Mouse (Mus musculus): ENCODE measurements around the gene Tssc4. TPM values are rescaled to one million over a fixed set of nuclear protein-coding genes. Genes with fewer than 3 reads are reported as not detected.

The Tssc4 gene
- polyA plus RNA-seq, 1 experiment from 2014 or later = 91.7 TPM

DNA sequence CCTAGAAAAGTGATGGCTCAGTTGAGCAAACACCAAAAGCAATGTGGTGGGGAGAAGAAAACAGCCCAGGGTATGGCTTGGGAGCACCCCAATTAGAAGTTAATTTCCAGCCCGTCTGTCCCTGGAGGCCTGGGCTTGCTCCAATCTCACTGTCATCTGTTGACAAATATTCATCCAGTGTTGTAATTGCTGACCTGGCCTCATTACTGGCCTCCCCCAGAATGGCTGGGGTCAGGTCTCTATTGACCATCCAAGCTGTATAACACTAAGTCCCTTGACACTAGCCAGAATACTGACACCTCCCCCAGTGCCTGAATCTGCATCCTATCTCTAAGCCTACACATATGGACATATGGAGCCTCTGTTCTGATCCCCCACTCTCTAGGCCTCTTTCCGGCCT is 8.3 kb downstream of the Tssc4 start:
- Histone ChIP-seq H3K4me3 (no peak overlapping the region), H3K27me3 (replicated peaks) (no peaks in the 10 kb centered on the region), H3K9ac (no peak overlapping the region), H3K27ac (no peak overlapping the region), H3K36me3 (no peaks in the 10 kb centered on the region), H3K4me2 (replicated peaks) (no peak overlapping the region), H3K9me3 (no peaks in the 10 kb centered on the region), H3K4me1 (no peaks in the 10 kb centered on the region)
- 81% methylated on average over 2 of the region's 2 CpGs for WGBS
- no peak for ATAC-seq (ENCODE audit: low FRiP score, low read depth)

DNA sequence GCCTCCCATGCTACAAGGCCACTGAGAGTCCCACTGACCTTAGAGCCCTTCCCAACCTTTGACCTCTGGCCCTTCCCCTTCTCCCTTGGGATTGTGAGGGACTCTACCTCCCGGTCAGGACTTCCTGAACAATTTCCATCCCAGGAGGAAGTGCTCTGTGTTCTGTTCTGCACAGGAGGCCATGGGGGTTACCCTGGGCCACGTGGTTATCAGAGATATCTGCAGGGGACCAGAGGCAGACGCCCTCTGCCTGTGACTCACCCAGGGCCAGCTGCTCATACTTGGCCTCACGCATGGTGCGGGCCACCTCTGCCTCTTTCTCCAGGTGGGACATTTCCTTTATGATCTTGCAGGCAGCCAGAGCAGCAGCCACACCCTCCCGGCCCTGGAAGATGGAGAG is 13.0 kb downstream of the Tssc4 start:
- 0 out of 2 replicates have a peak overlapping the region, but pooled peaks have one; percentile 13 for H3K9ac ChIP-seq
- no peak overlapping the region for H3K27ac ChIP-seq
- no peaks in the 10 kb centered on the region for H3K36me3 ChIP-seq
- H3K9me3 ChIP-seq = no peaks in the 10 kb centered on the region
- WGBS = 70% methylated on average over 6 of the region's 6 CpGs
- no peak overlapping the region for H3K4me2 ChIP-seq (replicated peaks)
- no peak overlapping the region for H3K4me3 ChIP-seq
- H3K4me1 ChIP-seq = peaks cover 4% of the 10 kb centered on the region; the same call in 1 of the 2 replicates
- no peaks in the 10 kb centered on the region for H3K27me3 ChIP-seq (replicated peaks)
- ATAC-seq (ENCODE audit: low FRiP score, low read depth) = no peak

DNA sequence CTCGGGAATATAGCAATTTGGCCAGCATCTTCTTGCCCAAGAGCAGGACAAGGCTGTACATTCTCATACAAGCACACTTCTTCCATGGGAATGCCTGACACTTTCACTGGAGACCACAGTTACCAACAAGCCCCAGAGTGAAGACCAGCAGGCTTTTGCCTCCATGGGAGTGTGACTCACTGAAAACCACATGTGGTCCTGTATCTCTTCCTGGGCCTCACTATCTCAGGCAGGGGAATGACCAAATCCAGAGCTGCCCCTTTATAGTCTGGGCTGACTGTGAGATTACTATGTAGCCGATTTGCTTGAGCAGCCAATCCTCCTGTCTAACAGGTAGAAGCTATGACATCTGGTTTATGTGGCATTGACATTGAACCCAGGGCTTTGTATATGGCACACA is 14.7 kb downstream of the Tssc4 start:
- 85% methylated on average over 2 of the region's 2 CpGs for WGBS
- Histone ChIP-seq H3K27ac (no peak overlapping the region), H3K9me3 (no peaks in the 10 kb centered on the region), H3K36me3 (no peaks in the 10 kb centered on the region), H3K9ac (no peak overlapping the region), H3K27me3 (replicated peaks) (no peaks in the 10 kb centered on the region), H3K4me3 (no peak overlapping the region), H3K4me1 (peaks cover 10% of the 10 kb centered on the region; the same call in 1 of the 2 replicates), H3K4me2 (replicated peaks) (no peak overlapping the region)
- ATAC-seq (ENCODE audit: low FRiP score, low read depth) = no peak

DNA sequence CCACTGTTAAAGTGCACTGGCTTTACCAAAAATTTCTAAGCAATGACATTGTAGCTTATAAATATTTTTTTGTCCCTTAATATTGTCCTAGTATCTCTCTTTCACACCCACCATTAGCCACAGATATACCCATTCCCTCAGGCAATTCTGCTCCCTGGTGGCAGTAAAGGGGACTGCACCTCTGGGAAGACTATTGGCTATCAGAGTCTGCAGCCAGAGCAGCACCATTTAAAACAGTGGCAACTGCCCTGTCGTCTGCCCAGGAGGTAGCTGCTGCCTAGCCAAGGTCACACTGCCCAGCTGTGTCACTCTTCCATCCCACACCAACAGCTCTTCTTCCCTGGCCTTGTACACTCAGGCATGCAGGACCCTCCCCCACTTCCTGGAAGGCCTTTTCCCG is 17.3 kb downstream of the Tssc4 start:
- ATAC-seq (ENCODE audit: low FRiP score, low read depth) = no peak
- Histone ChIP-seq H3K9me3 (no peaks in the 10 kb centered on the region), H3K4me1 (peaks cover 10% of the 10 kb centered on the region; the same call in 1 of the 2 replicates), H3K4me2 (replicated peaks) (no peak overlapping the region), H3K36me3 (no peaks in the 10 kb centered on the region), H3K27ac (no peak overlapping the region), H3K27me3 (replicated peaks) (no peaks in the 10 kb centered on the region; the same call in 1 of the 2 replicates), H3K9ac (no peak overlapping the region), H3K4me3 (no peak overlapping the region)
- WGBS = 53% methylated on average over 2 of the region's 2 CpGs

DNA sequence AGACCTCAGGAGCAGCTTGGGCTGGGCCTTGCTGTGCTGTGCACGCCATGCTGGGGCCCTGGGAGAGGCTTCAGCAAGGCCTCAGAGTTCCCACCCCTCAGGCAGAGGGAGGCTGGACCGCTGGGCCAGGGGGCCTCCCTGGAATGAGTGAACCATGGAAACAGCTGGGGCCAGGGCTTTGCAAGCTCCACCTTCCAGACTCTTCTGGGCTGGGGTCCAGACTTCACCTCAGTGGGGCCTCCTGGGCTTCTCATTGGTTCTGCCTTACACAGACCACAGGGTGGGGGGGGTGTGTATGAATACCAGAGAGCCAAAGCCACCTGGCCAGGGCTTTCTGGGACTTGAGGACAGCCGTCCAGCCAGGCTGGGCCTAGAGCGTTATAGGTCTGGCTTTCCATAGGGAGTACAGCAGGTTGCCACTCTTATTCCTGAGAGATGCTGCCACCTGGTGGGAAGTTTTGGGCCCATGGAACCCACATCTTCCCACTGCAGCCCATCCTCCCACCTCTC is 18.1 kb downstream of the Tssc4 start:
- Histone ChIP-seq H3K27ac (no peak overlapping the region), H3K4me1 (peaks cover 10% of the 10 kb centered on the region; the same call in 1 of the 2 replicates), H3K36me3 (no peaks in the 10 kb centered on the region), H3K4me2 (replicated peaks) (no peak overlapping the region), H3K9me3 (no peaks in the 10 kb centered on the region), H3K9ac (no peak overlapping the region), H3K27me3 (replicated peaks) (no peaks in the 10 kb centered on the region; the same call in 1 of the 2 replicates), H3K4me3 (no peak overlapping the region)
- ATAC-seq (ENCODE audit: low FRiP score, low read depth) = peak; percentile 58
- WGBS = 40% methylated on average over 4 of the region's 4 CpGs

DNA sequence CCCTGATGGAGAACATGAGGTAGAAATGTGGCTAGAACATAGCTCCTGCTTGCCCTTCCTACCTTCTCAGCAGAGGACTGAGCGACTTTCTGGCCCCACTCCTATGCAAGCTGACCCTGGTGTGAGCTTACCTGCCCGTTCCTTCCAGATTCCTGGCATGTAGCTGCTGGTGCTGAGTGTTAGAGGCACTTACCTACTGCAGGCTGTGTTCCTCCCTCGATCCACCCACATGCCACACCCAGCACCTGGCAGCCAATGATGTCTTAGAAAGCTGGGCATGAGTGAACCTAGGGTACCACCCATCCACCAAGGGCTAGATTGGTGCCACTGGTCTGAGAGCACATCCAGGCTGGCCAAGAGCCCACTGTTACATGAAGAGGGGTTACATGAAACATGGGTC is 24.8 kb downstream of the Tssc4 start:
- H3K36me3 ChIP-seq = no peaks in the 10 kb centered on the region
- H3K27ac ChIP-seq = no peak overlapping the region
- ATAC-seq (ENCODE audit: low FRiP score, low read depth) = no peak
- H3K9me3 ChIP-seq = no peaks in the 10 kb centered on the region
- no peaks in the 10 kb centered on the region for H3K4me1 ChIP-seq
- 67% methylated on average over 3 of the region's 3 CpGs for WGBS
- H3K27me3 ChIP-seq (replicated peaks) = no peaks in the 10 kb centered on the region; the same call in 1 of the 2 replicates
- no peak overlapping the region for H3K9ac ChIP-seq
- H3K4me2 ChIP-seq (replicated peaks) = no peak overlapping the region
- H3K4me3 ChIP-seq = no peak overlapping the region

DNA sequence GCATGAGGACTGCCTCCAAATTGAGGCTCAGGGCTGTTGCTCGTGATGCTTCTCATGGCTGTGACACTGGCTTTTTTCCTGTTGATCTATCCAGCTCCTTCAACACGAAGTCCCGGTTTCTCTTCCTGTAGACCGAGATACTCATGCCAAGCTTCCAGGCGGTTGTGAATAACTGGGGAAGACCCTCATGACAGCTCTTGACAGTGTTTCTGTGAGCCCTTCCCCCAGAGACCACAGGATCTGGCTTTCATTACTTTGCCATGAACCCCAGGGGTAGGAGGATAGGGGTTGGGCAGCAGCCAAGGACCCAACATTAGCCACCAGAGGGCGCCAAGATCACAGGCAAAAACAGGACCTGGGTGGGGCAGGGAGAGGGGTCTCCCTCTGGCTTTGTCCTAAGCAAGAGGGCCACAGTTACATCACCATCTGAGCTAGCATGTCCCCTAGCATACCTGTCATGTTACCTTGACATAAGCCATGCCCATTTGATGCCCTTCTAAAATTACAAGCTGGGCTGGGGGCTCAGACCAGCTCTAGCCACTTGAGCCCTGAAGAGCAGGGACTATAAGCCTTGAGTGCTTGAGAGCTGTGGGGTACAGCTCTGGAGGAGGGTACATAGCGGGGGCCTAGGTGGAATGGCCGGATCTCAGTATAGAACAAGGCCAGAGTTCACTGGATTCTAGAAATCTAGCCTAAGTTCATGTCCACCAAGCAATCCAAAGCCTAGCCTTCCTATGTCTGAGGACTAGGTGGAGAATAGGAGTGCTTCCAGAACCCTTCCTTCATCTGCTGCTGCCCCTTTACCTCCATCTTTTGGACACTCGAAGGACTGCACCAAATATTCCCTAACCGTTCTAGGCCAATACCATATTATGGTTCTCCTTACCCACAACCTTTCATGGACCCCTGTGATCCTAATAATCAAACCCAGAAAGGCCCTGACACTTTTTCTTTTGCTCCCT is 25.8 kb downstream of the Tssc4 start, which contains the start of gene Trpm5:
Trpm5 (minus strand) TSS at position 51 of the 962 bp plus-strand sequence.
- no peaks in the 10 kb centered on the region for H3K4me1 ChIP-seq
- ATAC-seq (ENCODE audit: low FRiP score, low read depth) = no peak
- no peaks in the 10 kb centered on the region for H3K9me3 ChIP-seq
- no peak within 1 kb of the TSS for H3K9ac ChIP-seq
- no peak within 1 kb of the TSS for H3K27ac ChIP-seq
- H3K4me3 ChIP-seq = no peak within 1 kb of the TSS
- H3K36me3 ChIP-seq = no peaks in the 10 kb centered on the region
- WGBS = 51% methylated on average over 10 of the region's 10 CpGs
- H3K4me2 ChIP-seq (replicated peaks) = no peak within 1 kb of the TSS
- no peaks in the 10 kb centered on the region; the same call in 1 of the 2 replicates for H3K27me3 ChIP-seq (replicated peaks)

DNA sequence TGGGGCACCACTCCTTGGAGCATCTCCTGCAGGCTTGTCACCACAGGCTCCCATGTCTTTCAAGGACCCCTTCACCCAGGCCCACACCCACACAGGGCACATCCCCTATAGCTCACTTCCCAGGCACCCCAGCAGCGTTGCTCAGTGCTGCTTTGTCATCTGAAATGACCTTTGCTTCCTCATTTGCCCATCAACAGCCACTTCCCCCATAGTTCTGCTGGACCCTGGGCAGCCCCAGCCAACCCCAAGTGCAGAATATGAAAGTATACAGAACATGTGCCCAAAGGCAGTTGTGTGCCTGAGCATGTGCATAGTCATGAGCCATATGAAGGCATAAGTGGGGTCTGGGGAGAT is 26.5 kb downstream of the Tssc4 start:
- Histone ChIP-seq H3K4me3 (no peak overlapping the region), H3K4me2 (replicated peaks) (no peak overlapping the region), H3K36me3 (no peaks in the 10 kb centered on the region), H3K9me3 (no peaks in the 10 kb centered on the region), H3K27ac (no peak overlapping the region), H3K27me3 (replicated peaks) (no peaks in the 10 kb centered on the region), H3K9ac (no peak overlapping the region), H3K4me1 (no peaks in the 10 kb centered on the region)
- WGBS = 65% methylated on average over 1 of the region's 1 CpGs
- ATAC-seq (ENCODE audit: low FRiP score, low read depth) = no peak

DNA sequence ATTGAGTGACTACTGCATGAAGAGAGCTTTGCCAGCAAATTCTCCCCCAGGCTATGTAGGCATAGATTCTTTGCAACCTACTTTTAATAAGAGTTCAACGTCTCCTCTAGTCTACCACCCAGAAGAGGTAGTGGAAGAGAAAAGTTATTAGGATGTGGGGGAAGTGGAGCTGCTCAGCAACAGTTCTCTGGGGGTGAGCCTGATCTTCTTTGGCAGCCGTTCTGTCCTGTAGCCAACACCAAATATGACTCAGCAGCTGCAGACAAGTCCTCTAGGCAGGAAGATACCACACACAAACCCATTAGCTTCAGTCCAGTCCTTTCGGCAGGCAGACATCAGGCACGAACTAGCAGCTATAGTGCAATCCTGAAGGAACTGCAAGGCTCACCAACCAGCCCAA is 31.7 kb downstream of the Tssc4 start:
- Histone ChIP-seq H3K9me3 (no peaks in the 10 kb centered on the region), H3K4me2 (replicated peaks) (no peak overlapping the region), H3K27ac (no peak overlapping the region), H3K9ac (no peak overlapping the region), H3K27me3 (replicated peaks) (peaks cover 11% of the 10 kb centered on the region), H3K36me3 (no peaks in the 10 kb centered on the region), H3K4me1 (no peaks in the 10 kb centered on the region), H3K4me3 (no peak overlapping the region)
- no peak for ATAC-seq (ENCODE audit: low FRiP score, low read depth)
- WGBS = 81% methylated on average over 4 of the region's 4 CpGs

DNA sequence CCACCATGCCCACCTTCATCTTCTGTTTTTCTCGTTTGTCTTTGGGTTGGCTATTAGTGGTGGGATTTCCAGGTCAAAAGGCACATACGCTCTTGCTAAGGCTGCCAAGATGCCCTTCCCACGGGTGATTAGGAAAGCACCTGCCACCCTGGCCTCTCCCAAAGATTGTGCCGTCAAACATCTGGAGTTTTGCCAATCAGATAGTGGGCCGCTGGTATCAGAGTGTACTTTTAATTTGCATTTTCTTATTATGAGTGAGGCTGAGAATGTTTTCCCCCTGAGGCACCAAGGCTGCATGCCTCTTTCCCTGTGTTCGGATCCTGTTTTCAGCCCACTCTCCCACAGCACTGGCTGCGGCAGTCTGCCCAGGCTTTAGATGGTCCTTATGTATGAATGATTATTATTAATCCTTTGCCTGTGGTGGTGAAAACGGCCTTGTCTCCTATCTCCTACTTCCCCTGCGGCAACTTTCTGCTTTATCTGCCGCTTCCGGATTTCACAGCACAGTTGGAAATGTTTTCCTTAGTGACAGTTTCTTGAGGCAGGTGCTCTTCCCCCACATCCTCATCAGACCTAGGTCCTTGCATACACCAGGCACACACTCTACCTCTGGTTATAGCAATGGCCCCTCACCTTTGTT is 36.3 kb downstream of the Tssc4 start:
- WGBS = 75% methylated on average over 11 of the region's 11 CpGs
- no peak for ATAC-seq (ENCODE audit: low FRiP score, low read depth)
- Histone ChIP-seq H3K4me3 (no peak overlapping the region), H3K9ac (no peak overlapping the region), H3K4me2 (replicated peaks) (no peak overlapping the region), H3K27ac (no peak overlapping the region), H3K4me1 (peaks cover 8% of the 10 kb centered on the region), H3K27me3 (replicated peaks) (peaks cover 43% of the 10 kb centered on the region), H3K36me3 (no peaks in the 10 kb centered on the region), H3K9me3 (no peaks in the 10 kb centered on the region)

DNA sequence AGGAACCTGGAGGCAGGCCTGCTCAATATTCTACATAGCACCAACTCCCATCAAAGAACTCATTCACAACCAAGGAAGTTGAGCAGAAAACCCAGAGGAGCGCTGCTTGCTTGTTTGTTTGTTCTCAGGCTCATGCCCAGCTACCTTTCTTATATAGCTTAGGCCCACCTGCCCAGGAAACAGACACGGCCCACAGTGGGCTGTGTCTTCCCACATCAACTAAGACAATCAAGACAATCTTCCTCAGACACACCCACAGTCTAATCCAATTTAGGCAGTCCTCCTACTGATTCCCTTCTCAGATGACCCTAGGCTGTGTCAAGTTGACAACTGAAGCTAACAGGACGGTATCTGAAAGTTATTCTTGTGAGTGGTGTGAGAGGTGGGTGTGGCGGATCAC is 37.0 kb downstream of the Tssc4 start, which contains the start of gene Kcnq1:
Kcnq1 (plus strand) TSS at position 301 of the 400 bp plus-strand sequence.
- H3K4me1 ChIP-seq = peaks cover 8% of the 10 kb centered on the region
- H3K27me3 ChIP-seq (replicated peaks) = peaks cover 43% of the 10 kb centered on the region
- peak within 1 kb of the TSS; percentile 21 for H3K4me3 ChIP-seq
- no peak within 1 kb of the TSS for H3K27ac ChIP-seq
- WGBS = 67% methylated on average over 4 of the region's 4 CpGs
- H3K9me3 ChIP-seq = no peaks in the 10 kb centered on the region
- no peak for ATAC-seq (ENCODE audit: low FRiP score, low read depth)
- no peak within 1 kb of the TSS for H3K9ac ChIP-seq
- H3K36me3 ChIP-seq = no peaks in the 10 kb centered on the region
- peak within 1 kb of the TSS; percentile 58 for H3K4me2 ChIP-seq (replicated peaks)

Measured in neural tube, embryonic 12.5 days (tissue).